In genomic region chr5:33706350-33706629, GRCm38 (mm10) we compare ENCODE assay signal across 12 mouse cellular contexts. TPM values are rescaled to one million over a fixed set of nuclear protein-coding genes. Genes with fewer than 3 reads are reported as not detected.
DNase-seq lines count a peak whose midpoint lies in the region; ATAC-seq and TF ChIP-seq lines count a peak whose summit lies in the region.
"Had no signal": no experiment of that assay in that cellular context is flagged by ENCODE, and none has a peak within 500 bp of the region (broad histone marks: within the 10 kb centered on the region; RNA-seq: fewer than 3 reads in every experiment).

No protein-coding gene starts in this region.

- H3K4me3 ChIP-seq in lung, embryonic 14.5 days (ENCODE audit: low read depth, low read length) = no peak overlapping the region
- no peak overlapping the region for H3K4me3 ChIP-seq in lung, adult 2 months (replicated peaks; ENCODE audit: extremely low read depth, low read depth, low read length)
- H3K4me3 ChIP-seq in forebrain, embryonic 11.5 days (ENCODE audit: low read depth, low read length) = no peak overlapping the region
- H3K4me3 ChIP-seq in hindbrain, embryonic 11.5 days (ENCODE audit: low read depth, low read length) = no peak overlapping the region
- no peak overlapping the region for H3K4me3 ChIP-seq in midbrain, embryonic 16.5 days (ENCODE audit: low read depth, low read length)
- H3K4me3 ChIP-seq: embryonic facial prominence, embryonic 12.5 days had no signal

- no peak overlapping the region for H3K4me2 ChIP-seq in lung, embryonic 14.5 days
- H3K4me2 ChIP-seq in forebrain, embryonic 11.5 days (ENCODE audit: low read depth, low read length, severe bottlenecking) = no peak overlapping the region
- no peak overlapping the region for H3K4me2 ChIP-seq in hindbrain, embryonic 11.5 days (replicated peaks; ENCODE audit: low read depth, low read length)
- no peak overlapping the region for H3K4me2 ChIP-seq in midbrain, embryonic 16.5 days (ENCODE audit: low read length)
- H3K4me2 ChIP-seq: embryonic facial prominence, embryonic 12.5 days had no signal

- DNase-seq in lung, embryonic 14.5 days = no peak
- DNase-seq in lung, adult 2 months = no peak
- no peak for DNase-seq in forebrain, embryonic 11.5 days (ENCODE audit: low spot score)
- no peak for DNase-seq in hindbrain, embryonic 11.5 days (ENCODE audit: low spot score)
- no peak for DNase-seq in frontal cortex, postnatal 25 days (ENCODE audit: low spot score in 2 of 2)
- no peak for DNase-seq in layer of hippocampus, adult 11-12 months (ENCODE audit: low spot score)
- no peak for DNase-seq in cerebellum, adult 11 months
- DNase-seq: adrenal gland, postnatal 14 days; cerebellum, adult 18-20 months; gastrocnemius, postnatal 14 days had no signal

- no peak for TF ChIP-seq CTCF in lung, embryonic 14.5 days (IDR thresholded peaks at IDR 0.05; ENCODE audit: low read depth)
- no peak for TF ChIP-seq CTCF in lung, adult 2 months (IDR thresholded peaks at IDR 0.05; ENCODE audit: insufficient read depth, low read length)

- no peak for ATAC-seq in lung, embryonic 14.5 days (ENCODE audit: insufficient read depth)
- ATAC-seq in forebrain, embryonic 11.5 days (replicated peaks; ENCODE audit: low FRiP score) = no peak
- no peak for ATAC-seq in hindbrain, embryonic 11.5 days (ENCODE audit: low FRiP score)
- ATAC-seq in midbrain, embryonic 16.5 days = no peak

- peak overlapping the region; percentile 51; the same call in 1 of the 2 replicates for H3K27ac ChIP-seq in lung, embryonic 14.5 days (ENCODE audit: low read depth)
- peak overlapping the region; percentile 47 for H3K27ac ChIP-seq in forebrain, embryonic 11.5 days (ENCODE audit: low read depth, low read length)
- peak overlapping the region; percentile 84 for H3K27ac ChIP-seq in hindbrain, embryonic 11.5 days (ENCODE audit: low read depth, low read length)
- peak overlapping the region; percentile 14; the same call in 1 of the 2 replicates for H3K27ac ChIP-seq in midbrain, embryonic 16.5 days (ENCODE audit: low read length)
- H3K27ac ChIP-seq: embryonic facial prominence, embryonic 12.5 days had no signal

- 92% methylated on average over 1 of the region's 1 CpGs for WGBS in lung, embryonic 14.5 days
- 68% methylated on average over 1 of the region's 1 CpGs for WGBS in lung, adult 2 months
- 88% methylated on average over 1 of the region's 1 CpGs for WGBS in forebrain, embryonic 11.5 days
- 89% methylated on average over 1 of the region's 1 CpGs for WGBS in hindbrain, embryonic 11.5 days
- 86% methylated on average over 1 of the region's 1 CpGs for WGBS in midbrain, embryonic 16.5 days

- peaks cover 43% of the 10 kb centered on the region for H3K4me1 ChIP-seq in lung, embryonic 14.5 days (ENCODE audit: insufficient read depth)
- H3K4me1 ChIP-seq in lung, adult 2 months (ENCODE audit: control insufficient read depth, insufficient read depth, low read length) = peaks cover 23% of the 10 kb centered on the region
- peaks cover 30% of the 10 kb centered on the region for H3K4me1 ChIP-seq in forebrain, embryonic 11.5 days (replicated peaks; ENCODE audit: control insufficient read depth, insufficient read depth, low read length)
- peaks cover 20% of the 10 kb centered on the region for H3K4me1 ChIP-seq in hindbrain, embryonic 11.5 days (replicated peaks; ENCODE audit: control insufficient read depth, insufficient read depth, low read length)
- H3K4me1 ChIP-seq in midbrain, embryonic 16.5 days (ENCODE audit: control insufficient read depth, insufficient read depth, low read length) = peaks cover 3% of the 10 kb centered on the region; the same call in 1 of the 2 replicates

- no peaks in the 10 kb centered on the region for H3K9me3 ChIP-seq in lung, embryonic 14.5 days (ENCODE audit: low read depth, low read length)
- no peaks in the 10 kb centered on the region for H3K9me3 ChIP-seq in forebrain, embryonic 11.5 days (ENCODE audit: control insufficient read depth, low read length)
- no peaks in the 10 kb centered on the region for H3K9me3 ChIP-seq in hindbrain, embryonic 11.5 days (ENCODE audit: control insufficient read depth, low read length)
- H3K9me3 ChIP-seq in midbrain, embryonic 16.5 days (replicated peaks; ENCODE audit: control insufficient read depth, low read length, poor library complexity, severe bottlenecking) = no peaks in the 10 kb centered on the region
- H3K9me3 ChIP-seq: embryonic facial prominence, embryonic 12.5 days had no signal

- H3K36me3 ChIP-seq in lung, embryonic 14.5 days (ENCODE audit: insufficient read depth) = no peaks in the 10 kb centered on the region
- H3K36me3 ChIP-seq in forebrain, embryonic 11.5 days (ENCODE audit: control insufficient read depth, insufficient read depth, low read length) = no peaks in the 10 kb centered on the region
- no peaks in the 10 kb centered on the region for H3K36me3 ChIP-seq in hindbrain, embryonic 11.5 days (ENCODE audit: control insufficient read depth, insufficient read depth, low read length)
- no peaks in the 10 kb centered on the region for H3K36me3 ChIP-seq in midbrain, embryonic 16.5 days (ENCODE audit: control insufficient read depth, insufficient read depth, low read length)
- H3K36me3 ChIP-seq: embryonic facial prominence, embryonic 12.5 days had no signal

- H3K9ac ChIP-seq in lung, embryonic 14.5 days = no peak overlapping the region
- H3K9ac ChIP-seq in forebrain, embryonic 11.5 days (ENCODE audit: low read length) = no peak overlapping the region; the same call in 1 of the 2 replicates
- no peak overlapping the region for H3K9ac ChIP-seq in hindbrain, embryonic 11.5 days (ENCODE audit: low read depth, low read length)
- H3K9ac ChIP-seq in midbrain, embryonic 16.5 days (ENCODE audit: low read depth, low read length) = no peak overlapping the region
- H3K9ac ChIP-seq: embryonic facial prominence, embryonic 12.5 days had no signal

- no peaks in the 10 kb centered on the region for H3K27me3 ChIP-seq in lung, embryonic 14.5 days (ENCODE audit: insufficient read depth, low read length)
- H3K27me3 ChIP-seq in forebrain, embryonic 11.5 days (ENCODE audit: control insufficient read depth, insufficient read depth, low read length) = peaks cover 12% of the 10 kb centered on the region
- 0 out of 2 replicates have a peak, but pooled peaks cover 3% of the 10 kb centered on the region for H3K27me3 ChIP-seq in hindbrain, embryonic 11.5 days (ENCODE audit: control insufficient read depth, insufficient read depth, low read length)
- peaks cover 3% of the 10 kb centered on the region; the same call in 1 of the 2 replicates for H3K27me3 ChIP-seq in midbrain, embryonic 16.5 days (ENCODE audit: control insufficient read depth, insufficient read depth, low read depth, low read length)

- no peak for TF ChIP-seq POLR2A in lung, adult 2 months (IDR thresholded peaks at IDR 0.05; ENCODE audit: borderline replicate concordance, extremely low read depth, low read depth, low read length)

RNA-seq across cellular contexts. Expression of gene Fgfr3, which starts 15.2 kb away (rescaled TPM):
- polyA plus RNA-seq in lung, embryonic 14.5 days (2014; fragmentation: Nextera tagmentation; extraction: Ambion mirVana) = 51.0 and 52.5 TPM in 2 replicates
- polyA plus RNA-seq in lung, adult 2 months (2012; rRNA removed) = 237 and 258 TPM in 2 replicates
- 100 and 105 TPM in 2 replicates for polyA plus RNA-seq in forebrain, embryonic 11.5 days (2014; fragmentation: Nextera tagmentation; extraction: Ambion mirVana)
- 50.9 and 56.4 TPM in 2 replicates for polyA plus RNA-seq in hindbrain, embryonic 11.5 days (2014; fragmentation: Nextera tagmentation; extraction: Ambion mirVana)
- polyA plus RNA-seq in midbrain, embryonic 16.5 days (2015; fragmentation: Nextera tagmentation; extraction: Ambion mirVana) = 19.1 and 23.9 TPM in 2 replicates

RNA-seq across cellular contexts. Expression of gene Tmem129, which starts 48.1 kb away (rescaled TPM):
- polyA plus RNA-seq in lung, embryonic 14.5 days (2014; fragmentation: Nextera tagmentation; extraction: Ambion mirVana) = 38.3 and 39.7 TPM in 2 replicates
- 41.5 and 46.1 TPM in 2 replicates for polyA plus RNA-seq in lung, adult 2 months (2012; rRNA removed)
- 39.3 and 41.8 TPM in 2 replicates for polyA plus RNA-seq in forebrain, embryonic 11.5 days (2014; fragmentation: Nextera tagmentation; extraction: Ambion mirVana)
- 37.2 and 39.0 TPM in 2 replicates for polyA plus RNA-seq in hindbrain, embryonic 11.5 days (2014; fragmentation: Nextera tagmentation; extraction: Ambion mirVana)
- polyA plus RNA-seq in midbrain, embryonic 16.5 days (2015; fragmentation: Nextera tagmentation; extraction: Ambion mirVana) = 29.1 and 29.7 TPM in 2 replicates

RNA-seq across cellular contexts. Expression of gene Tacc3, which starts 48.4 kb away (rescaled TPM):
- 254 and 261 TPM in 2 replicates for polyA plus RNA-seq in lung, embryonic 14.5 days (2014; fragmentation: Nextera tagmentation; extraction: Ambion mirVana)
- 3.1 and 5.3 TPM in 2 replicates for polyA plus RNA-seq in lung, adult 2 months (2012; rRNA removed)
- 331 and 332 TPM in 2 replicates for polyA plus RNA-seq in forebrain, embryonic 11.5 days (2014; fragmentation: Nextera tagmentation; extraction: Ambion mirVana)
- 232 and 255 TPM in 2 replicates for polyA plus RNA-seq in hindbrain, embryonic 11.5 days (2014; fragmentation: Nextera tagmentation; extraction: Ambion mirVana)
- 25.0 and 28.4 TPM in 2 replicates for polyA plus RNA-seq in midbrain, embryonic 16.5 days (2015; fragmentation: Nextera tagmentation; extraction: Ambion mirVana)

RNA-seq across cellular contexts. Expression of gene Slbp, which starts 53.9 kb away (rescaled TPM):
- 265 and 275 TPM in 2 replicates for polyA plus RNA-seq in lung, embryonic 14.5 days (2014; fragmentation: Nextera tagmentation; extraction: Ambion mirVana)
- polyA plus RNA-seq in lung, adult 2 months (2012; rRNA removed) = 20.4 and 21.3 TPM in 2 replicates
- polyA plus RNA-seq in forebrain, embryonic 11.5 days (2014; fragmentation: Nextera tagmentation; extraction: Ambion mirVana) = 295 and 321 TPM in 2 replicates
- 257 and 262 TPM in 2 replicates for polyA plus RNA-seq in hindbrain, embryonic 11.5 days (2014; fragmentation: Nextera tagmentation; extraction: Ambion mirVana)
- polyA plus RNA-seq in midbrain, embryonic 16.5 days (2015; fragmentation: Nextera tagmentation; extraction: Ambion mirVana) = 119 and 123 TPM in 2 replicates

Comparison
In these comparisons a context has a peak if more than half of its experiments do, and no peak if none do; other contexts are left out.
1. H3K27ac ChIP-seq: peak in every context shown above with its lines; median percentile 84 in hindbrain, embryonic 11.5 days; 51 in lung, embryonic 14.5 days; 47 in forebrain, embryonic 11.5 days; 14 in midbrain, embryonic 16.5 days.